Mouse (Mus musculus): ENCODE measurements around the gene Sgms2. TPM values are rescaled to one million over a fixed set of nuclear protein-coding genes. Genes with fewer than 3 reads are reported as not detected.

Gene Sgms2
- polyA plus RNA-seq (2012; rRNA removed; ENCODE audit: low replicate concordance), result 4.3 and 12.7 TPM in 2 replicates

GRCm38 (mm10) chr3:131491361-131491925 is at the start of gene Sgms2:
Sgms2 (minus strand) TSS chr3:131491411.

GRCm38 (mm10) chr3:131302452-131303319 is 188.5 kb downstream of the Sgms2 start, which contains the start of gene Cyp2u1:
Cyp2u1 (minus strand) TSS chr3:131303227.

GRCm38 (mm10) chr3:131271559-131272373 is 219.4 kb downstream of the Sgms2 start, which contains the start of gene Hadh:
Hadh (minus strand) TSS chr3:131272101.

Other genes starting within 250 kb of the Sgms2 start
- gene Hadh, start 219.3 kb downstream of the Sgms2 start, polyA plus RNA-seq (2012; rRNA removed; ENCODE audit: low replicate concordance), result 223 and 409 TPM in 2 replicates
- 3.3 and 11.9 TPM in 2 replicates for gene Cyp2u1, start 188.2 kb downstream of the Sgms2 start, polyA plus RNA-seq (2012; rRNA removed; ENCODE audit: low replicate concordance)
- gene Papss1, start 73.4 kb upstream of the Sgms2 start, polyA plus RNA-seq (2012; rRNA removed; ENCODE audit: low replicate concordance), result 38.9 and 64.0 TPM in 2 replicates